Mouse (Mus musculus) adrenal gland, postnatal 25 days (tissue): ENCODE results near the gene Pwp2. TPM values are rescaled to one million over a fixed set of nuclear protein-coding genes. Genes with fewer than 3 reads are reported as not detected.
"Not testable (repeated sequence)": the region's sequence is repeated elsewhere in the genome, so short reads cannot be mapped to it uniquely, and the experiment has no call there.

Source experiments
- DNase-seq: peaks from one replicate; pipeline ENCODE4 v3.0.0; 2021; ENCODE audit warnings: mixed read lengths
- long read RNA-seq: library from polyadenylated mRNA; stranded (forward); transcript quantifications from one replicate; pipeline ENCODE4 v2.0.0, GENCODE M21; 2021
- total RNA-seq: library from RNA; stranded (reverse); gene quantifications from 2 replicates; pipeline ENCODE4 v1.2.3, GENCODE M21; 2021

The Pwp2 gene
- 17.8 and 17.9 TPM in 2 replicates for total RNA-seq
- long read RNA-seq, transcript Pwp2-201 (21 exons, 3,872 nt) = major isoform, 14 of 30 reads
- long read RNA-seq, partial matches to known transcripts = 13 of 30 reads
- long read RNA-seq, other reads (novel, unspliced or antisense) = 3 of 30 reads

DNA sequence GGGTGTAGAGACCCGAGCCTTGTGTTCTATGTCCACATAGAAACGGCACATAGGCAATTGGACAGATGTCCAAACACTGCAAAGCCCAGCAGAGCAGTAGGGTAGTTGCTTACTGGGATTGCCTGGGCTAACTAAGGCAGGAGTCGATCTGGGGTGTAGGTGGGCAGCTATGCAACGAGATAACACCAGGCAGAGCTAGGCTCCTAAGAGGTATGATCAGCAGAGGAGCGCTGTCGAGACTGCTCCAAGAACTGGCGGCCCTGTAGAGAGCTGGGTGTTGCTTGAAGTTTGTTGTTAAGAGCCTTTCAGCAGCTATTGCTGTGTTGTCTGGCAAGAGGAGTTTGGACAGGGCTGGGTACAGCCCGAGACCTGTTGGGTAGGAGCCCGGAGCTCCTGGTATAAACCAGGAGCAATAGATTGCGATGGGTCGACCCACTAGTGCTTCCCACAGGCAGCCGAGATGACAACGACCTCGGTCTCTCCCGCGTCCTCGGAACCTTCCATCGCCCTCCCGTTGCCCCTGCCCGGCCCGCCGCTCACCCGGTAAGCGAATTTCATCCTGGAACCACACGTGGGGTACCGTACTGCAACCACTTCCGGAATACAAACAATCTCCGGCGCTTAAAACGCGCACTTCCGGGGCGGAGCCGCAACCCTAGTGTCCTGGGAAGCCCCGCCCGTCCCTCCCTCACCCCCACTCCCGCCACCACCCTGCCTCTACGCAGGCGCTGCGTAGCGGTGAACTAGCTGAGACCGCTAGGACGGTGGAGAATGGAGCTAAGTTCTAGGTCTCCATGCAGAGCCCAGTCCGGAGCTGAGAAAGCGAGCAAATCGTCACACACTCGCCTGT is at the start of gene Pwp2:
Gene Pwp2, minus strand, starts transcription at position 619 of the 850 bp plus-strand sequence.
- peak; percentile 91 for DNase-seq

DNA sequence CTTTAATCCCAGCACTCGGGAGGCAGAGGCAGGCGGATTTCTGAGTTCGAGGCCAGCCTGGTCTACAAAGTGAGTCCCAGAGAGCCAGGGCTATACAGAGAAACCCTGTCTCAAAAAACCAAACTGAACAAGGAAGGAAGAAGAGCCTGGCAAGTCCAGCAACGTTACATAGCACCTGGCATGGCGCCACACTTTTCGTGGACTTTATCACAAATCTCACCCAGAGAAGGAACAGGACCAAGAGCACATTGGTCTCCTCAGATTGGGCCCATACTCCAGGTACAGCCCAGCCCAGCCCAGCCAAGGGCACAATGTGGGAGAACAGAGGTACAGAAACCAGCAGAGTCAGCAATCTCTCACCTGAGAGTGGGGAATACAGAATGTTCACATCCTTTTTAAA is 48.8 kb upstream of the Pwp2 start:
- no peak for DNase-seq

DNA sequence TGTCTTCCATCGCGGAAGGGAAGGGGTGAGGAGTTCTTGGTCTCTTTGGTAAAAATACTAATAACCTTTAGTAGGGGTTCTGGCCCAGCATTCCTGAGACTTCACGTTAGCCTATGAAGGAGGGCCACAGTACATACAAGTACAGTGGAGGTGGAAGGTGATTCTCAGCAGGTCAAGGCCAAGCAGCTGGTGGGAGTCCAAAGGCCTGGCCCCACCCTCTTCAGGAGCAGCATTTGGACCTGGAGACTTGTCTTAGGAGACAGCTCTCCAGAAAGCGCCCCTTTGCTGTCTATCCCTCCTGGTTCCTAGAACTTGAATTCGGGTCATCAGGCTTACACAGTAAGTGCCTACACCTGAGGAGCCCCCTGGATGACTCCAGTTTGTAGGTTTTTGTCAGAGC is 48.2 kb upstream of the Pwp2 start:
- DNase-seq = no peak

DNA sequence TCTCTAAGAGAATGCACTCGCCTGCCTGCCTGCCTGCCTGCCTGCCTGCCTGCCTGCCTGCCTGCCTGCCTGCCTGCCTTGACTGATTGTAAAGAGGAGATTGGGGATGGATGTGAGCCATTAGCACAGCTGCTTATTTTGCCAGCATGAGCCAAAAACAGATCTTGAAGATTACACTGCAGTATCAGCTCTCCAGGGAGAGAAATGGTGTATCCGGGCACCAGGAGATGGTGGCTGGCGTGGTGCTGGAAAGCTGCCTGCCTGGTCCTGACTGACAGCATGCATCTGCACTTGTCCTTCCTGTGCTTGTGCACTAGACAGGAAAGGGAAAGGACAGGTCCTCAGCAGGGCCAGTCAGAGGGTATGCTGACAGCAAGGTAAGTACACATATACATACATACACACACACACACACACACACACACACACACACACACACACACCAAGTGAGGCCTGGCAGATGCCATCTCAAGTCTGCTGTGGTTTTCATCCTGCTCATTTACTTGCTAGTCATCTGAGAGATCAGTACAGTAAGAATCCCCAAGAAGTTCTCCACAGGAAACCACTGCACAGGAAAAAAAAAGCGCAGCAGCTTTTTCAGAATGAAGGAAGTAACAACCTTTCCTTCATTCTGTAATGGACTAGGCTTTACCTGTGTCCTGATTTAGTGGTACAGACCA is 47.5 kb upstream of the Pwp2 start:
- DNase-seq = no peak

DNA sequence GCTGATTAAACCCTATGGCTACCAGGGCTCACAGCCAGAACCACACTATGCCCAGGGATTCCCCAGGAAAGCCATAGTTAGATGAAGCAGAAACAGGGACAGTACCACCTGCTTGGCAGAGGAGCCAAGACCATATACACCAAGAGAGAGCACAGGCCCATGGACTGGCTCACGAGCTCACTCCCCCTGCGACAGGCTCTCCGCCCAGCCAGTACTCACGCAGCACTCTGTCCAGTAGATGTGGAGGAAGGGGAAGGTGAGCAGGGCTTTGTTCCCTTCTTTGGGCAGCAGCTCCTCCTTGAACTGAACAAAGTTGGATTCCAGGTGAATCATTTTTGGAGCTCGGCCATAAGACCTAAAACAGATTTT is 43.6 kb upstream of the Pwp2 start:
- DNase-seq = no peak

DNA sequence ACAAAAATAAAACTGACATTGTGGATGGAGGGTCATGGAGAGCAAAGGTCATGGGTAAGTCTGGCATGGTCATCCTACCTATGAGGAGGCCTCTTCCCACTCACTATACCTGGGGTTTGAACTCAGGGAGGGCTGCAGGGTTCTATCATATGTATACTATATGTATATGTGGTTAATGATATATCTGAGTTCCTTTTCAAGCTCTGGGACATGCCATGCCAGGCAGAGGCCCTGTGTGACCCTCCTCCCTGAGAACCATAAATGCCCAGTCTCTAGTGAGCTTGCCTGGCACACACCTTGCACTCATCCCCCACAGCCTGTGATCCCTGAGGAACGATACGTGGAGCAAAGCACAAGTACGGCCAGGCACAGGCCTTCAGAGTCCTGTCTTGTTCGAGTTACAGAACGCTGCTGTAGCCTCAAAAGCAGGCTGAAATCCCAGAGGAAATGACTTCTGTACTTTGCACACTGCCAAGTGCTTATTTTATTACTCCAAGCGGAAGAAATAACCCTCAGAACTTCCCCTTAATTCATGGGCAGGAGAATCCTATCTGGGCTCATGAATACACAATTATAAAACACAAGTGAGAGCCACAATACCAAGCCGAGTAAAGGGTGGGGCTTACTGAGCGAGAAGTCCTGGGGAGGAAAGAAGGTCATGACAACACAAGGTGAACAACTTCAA is 43.1 kb upstream of the Pwp2 start:
- DNase-seq = no peak

DNA sequence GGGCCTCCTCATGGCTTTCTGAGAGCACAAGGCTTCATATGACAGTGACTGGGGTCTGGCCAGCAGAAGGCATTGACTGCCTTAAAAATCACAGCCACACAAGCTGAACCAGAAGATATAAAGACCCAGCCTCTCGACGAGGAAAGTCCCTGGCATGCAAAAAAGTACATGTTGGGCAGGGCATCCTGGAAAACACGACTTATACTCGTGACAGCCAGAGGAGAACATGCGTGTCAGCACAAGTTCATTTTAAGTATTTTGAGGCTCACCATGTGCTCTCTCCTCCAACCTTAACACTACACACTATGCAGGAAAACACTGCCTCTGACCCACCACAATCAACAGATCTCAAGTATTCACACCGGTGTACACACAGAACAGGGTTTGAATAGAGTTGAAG is 39.2 kb upstream of the Pwp2 start:
- no peak for DNase-seq

DNA sequence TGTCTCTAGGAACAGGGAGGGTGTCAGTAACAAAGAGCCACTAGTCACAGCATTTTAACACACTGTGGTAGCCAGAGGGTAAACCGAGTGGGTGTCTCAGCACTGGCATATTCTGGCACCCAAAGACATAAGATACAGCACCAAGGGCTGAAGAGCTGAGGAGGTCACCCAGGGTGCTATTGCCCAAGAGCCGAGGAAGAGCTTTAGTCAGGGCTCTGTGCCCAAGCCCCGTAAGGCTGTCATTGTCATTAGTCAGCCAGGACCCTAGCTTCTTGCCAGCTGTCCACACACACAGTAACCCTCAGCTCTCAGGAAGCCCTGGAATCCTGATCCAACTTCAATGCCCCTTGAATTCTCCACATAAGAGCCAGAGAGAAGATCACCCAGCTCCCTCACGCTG is 38.0 kb upstream of the Pwp2 start:
- peak; percentile 52 for DNase-seq

DNA sequence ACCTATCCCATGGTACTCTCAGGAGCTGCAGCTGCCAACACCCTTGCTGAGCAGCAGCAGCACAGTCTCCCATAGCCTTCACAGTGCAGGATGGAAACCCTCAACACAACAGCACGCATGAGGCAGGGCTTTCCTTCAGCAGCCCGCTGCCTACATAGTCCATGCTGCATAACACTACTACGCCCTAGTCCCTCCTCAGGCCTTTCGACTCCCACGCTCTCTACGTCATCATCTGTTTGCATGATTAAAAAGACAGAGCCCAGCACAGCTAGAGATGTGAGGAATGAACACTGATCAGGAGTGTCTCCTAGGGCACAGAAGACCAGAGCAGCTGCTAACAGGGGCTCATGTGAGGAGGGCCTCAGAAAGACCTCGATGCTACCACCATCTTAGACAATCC is 36.4 kb upstream of the Pwp2 start:
- no peak for DNase-seq

DNA sequence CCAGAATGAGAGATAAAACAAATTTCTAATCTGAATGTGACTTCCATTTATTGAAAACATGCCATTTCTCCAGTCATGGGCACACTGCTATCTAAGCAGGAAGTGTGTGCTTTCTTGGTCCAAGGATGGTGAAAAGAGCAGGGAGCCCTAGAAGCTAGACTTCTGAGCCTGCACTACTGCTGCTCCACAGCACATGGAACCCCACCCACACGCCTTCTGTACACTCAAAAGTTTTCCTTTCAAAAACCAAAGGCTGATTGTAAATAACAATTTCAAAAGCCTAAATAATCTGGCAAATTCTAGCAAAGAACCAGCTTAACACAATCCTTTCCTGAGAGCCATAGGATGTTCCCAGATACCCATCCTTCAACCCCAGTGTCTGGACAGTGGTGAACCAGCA is 34.6 kb upstream of the Pwp2 start:
- no peak for DNase-seq

DNA sequence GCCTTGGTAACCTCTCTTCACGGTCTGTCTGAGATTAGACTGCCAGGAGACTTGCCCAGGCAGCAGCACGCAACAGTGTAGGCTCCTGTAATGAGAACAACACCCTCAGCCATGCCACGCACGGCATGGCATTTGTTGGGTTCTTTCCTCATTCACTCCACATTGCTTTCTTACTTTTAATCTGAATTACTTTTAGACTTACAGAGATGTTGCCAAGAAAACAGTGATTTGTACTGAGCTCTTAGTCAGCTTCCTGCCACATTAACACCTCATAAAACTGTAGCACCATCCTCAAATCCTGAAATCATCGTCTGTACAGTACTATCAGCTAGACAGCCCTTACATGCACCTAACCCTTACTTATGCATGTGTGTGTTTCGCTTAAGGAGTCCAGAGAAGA is 33.6 kb upstream of the Pwp2 start:
- no peak for DNase-seq

DNA sequence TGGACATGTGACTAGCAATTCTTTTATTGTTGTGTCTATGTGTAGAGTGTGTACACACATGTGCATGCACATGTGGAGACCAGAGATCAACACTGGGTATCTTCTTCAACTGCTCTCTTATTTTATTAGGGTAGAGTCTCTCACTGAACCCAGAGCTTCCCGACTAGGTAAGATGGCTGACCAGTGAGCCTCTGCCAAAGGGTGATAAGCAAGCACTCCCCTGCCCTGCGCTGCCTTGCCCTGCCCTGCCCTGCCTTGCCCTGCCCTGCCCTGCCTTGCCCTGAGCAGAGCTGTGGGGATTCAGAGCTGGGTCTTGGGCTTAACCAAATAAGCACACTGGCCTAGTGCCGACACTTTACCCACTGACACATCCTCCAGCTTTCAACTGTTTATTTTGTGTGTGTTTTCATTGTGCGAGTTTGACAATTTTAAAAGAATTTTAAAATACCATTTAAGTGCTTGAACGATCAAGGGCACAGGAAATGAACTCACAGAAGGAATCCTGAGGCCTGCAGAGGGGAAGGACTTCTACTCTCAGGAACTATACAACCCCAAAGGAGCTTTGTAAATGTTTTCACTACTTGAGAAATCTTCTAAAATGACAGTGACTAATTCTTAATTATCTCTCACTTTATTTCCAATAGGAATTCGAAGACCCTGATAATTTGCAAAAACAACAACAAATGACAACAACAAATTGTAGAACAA is 31.6 kb upstream of the Pwp2 start:
- DNase-seq = no peak

DNA sequence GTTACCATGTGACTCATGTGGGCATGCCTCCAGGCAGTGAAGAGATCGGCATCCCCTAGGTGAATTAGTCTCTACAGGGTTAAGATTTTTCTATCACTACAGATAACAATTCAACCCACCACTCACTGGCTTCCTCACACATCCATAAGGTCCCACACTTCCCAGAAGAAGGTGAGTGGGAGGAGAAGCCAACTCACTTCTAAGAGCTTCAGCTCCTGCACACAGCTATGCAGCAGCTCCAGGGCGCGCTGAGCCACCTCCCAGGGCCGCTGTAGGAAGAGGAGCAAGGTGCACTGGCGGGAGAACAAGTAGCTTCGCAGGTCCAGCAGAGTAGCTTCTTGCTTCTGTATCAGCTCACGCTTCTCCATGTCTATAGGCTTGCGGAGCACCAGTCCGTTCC is 29.4 kb upstream of the Pwp2 start:
- no peak for DNase-seq

DNA sequence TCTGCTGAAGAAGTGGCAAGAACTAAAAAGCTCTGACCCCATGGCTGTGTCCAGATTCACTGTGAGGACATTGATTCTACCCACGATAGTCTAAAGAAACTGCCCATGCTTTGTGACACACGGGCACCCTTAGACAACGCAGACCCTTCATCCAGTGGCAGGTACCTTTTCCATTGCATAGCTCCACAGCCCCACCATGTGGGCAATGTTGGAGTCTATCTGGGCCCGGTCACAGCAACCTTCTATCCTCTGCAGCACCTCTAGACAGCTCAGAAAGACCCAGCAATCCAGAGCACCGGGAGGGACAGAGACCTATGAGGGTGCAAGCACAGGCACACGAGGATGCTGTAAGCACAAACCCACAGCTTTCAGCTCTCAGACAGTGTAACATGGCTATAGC is 26.4 kb upstream of the Pwp2 start:
- no peak for DNase-seq

DNA sequence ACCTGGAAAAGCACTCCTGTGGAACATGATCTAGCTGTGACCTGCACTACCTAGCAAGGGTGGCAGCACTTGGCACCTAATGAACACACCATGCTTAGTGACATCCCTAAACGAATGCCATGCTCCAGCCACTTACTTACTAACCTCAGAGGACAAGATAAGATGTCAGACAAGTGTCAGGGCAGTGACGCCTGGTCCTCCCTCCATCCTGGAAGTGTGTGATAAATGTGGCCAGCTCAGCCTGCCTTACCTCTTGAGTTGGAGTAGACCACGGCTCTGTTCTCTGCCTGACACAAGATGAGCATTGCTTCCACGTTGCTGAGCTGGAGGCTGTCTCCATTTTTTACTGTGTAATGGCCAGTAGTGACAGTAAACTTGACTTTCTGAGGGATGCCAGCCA is 16.2 kb upstream of the Pwp2 start:
- DNase-seq = no peak

DNA sequence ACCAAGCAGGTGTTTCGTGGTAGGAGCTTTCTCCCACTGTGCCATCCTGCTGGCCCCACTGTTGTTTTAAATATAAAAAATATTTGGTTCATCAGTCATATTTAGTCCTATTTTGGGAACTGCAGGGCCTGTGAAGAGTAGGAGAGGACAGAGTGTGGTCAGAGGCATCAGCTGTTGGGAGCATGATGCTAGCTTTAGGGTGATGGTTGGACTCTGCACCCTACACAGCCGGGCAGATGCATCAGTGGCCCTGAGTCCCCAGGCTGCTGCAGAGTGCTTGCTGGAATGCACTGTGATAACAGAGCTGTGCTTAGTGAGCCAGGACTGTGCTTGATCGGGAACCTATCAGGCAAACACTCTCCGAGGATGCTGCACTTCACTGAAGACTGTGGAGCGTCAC is 8.0 kb upstream of the Pwp2 start:
- DNase-seq = no peak

DNA sequence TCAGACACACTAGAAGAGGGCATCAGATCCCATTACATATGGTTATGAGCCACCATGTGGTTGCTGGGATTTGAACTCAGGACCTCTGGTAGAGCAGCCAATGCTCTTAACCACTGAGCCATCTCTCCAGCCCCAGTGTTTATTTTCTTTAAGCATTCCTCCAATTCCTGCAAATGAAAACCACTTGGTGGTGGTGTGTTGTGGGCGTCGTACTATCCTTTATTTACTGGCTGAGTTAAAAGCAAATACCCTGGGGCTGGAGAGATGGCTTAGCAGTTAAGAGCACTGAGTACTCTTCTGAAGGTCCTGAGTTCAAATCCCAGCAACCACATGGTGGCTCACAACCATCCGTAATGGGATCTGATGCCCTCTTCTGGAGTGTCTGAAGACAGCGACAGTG is 1.1 kb upstream of the Pwp2 start:
- DNase-seq = not testable (repeated sequence)

DNA sequence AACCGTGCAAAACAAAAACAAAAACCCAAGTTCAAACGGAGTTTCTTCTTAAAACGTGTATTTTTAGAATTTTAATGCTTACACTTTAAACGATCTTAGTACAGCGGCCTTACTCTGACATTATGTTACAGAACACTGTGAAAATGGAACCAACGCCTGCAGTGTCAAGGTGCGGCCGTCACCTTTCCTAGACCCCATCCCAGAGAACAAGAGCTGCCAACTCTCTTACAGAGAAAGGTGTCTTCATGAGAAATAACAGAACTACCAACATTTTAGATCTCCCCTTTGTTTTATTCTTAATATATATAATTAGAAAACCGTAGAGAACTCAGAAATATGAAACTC is 404 bp upstream of the Pwp2 start:
- no peak for DNase-seq

DNA sequence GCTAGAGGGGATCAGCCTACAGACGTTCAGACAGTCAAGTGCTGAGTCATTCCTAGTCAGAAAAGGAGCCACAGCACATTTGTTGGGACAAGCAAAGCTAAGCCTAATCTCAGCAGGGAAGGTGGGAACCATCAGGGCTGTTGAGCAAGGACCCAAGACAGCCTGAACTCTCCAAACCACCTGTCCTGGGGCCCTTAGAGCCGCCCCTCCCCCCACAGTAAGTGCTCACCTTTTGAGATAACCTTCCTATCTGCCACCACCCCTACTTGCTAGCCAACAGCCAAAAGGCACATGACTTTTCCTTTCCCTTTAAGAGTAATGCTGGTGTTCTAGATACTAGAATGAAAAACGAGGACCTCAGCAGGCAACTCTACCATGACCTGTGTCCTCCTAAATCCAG is 1.4 kb downstream of the Pwp2 start:
- no peak for DNase-seq

DNA sequence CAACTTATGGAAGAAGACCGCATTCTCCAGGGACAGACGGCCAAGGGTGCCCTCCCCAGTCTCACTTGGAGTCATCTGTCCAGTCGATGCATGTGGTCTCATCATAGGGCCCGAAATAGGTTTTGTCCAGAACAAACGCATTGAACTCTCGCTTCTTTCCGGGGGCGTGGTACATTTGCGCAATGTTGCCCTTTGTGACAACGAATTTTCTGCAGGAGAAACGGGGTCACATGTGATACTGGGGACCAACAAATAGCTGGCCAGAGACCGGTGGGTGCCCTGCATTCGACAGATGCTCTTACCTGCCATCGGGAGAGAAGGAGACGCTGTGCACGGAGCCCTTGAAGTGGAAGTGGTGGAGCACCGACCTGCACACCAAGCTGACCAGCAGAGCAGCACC is 2.6 kb downstream of the Pwp2 start:
- DNase-seq = no peak

DNA sequence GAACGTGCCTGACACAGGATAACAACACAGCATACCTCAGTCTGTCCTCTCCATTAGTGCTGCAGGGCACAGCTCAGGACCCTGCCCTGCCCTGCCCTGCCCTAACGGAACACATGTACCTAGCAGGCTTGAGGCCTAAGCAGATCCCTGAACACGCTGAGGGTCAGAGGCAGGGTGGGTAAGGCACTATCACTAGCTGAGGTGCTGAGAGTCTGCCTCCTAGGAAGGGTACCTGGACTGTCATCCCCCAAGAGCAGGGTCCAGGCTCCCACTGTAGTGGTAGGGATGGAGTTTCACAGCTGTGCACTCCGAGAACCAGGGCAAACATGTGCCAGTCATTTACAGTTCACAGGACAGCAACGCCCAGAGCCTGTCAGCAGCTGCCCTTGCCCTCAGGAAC is 10.5 kb downstream of the Pwp2 start:
- no peak for DNase-seq

DNA sequence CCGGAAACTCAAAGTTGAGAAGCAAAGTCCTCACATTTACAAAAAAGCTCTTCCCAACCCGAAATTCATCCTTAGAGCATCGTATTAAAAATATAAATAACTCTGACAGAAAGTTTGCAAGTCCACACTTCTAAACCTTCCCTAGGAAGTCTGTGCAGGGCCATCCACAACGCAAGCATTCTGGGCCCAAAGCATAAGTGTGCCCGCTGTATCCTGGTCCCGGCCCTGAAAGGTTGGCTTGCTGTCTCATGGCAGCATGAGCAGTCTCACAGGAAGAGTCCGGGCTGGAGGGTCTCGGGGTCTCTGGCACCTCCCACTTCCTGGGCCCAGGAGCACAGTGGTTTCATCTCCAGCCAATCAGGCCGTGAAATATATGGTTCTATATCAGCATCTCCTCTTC is 13.4 kb downstream of the Pwp2 start:
- DNase-seq = no peak

DNA sequence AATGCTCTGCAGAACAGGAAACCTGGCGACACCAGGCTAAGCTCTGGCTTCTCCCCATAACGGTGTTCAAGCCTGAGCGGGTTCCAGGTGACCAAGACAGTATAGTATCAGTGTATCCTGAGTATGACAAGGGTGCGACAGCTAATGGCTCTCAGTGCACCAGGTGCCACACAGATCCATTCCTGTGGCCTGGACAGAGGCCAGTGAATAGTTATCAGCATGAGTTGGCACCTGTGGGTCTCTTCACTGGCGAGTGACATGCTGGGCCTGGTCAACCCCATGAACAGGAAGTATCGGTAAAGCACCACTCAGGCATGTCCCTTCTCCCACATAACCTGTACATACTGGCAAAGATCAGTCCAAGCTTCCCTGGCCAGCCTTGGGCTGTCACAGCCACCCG is 13.9 kb downstream of the Pwp2 start:
- DNase-seq = no peak
